Mouse (Mus musculus) urinary bladder, postnatal 10 days (tissue): ENCODE results near the gene 4930502E18Rik.
"Not testable (repeated sequence)": the region's sequence is repeated elsewhere in the genome, so short reads cannot be mapped to it uniquely, and the experiment has no call there.

ENCODE experiments used
- DNase-seq: peaks from one replicate; pipeline ENCODE4 v3.0.0; 2022; ENCODE audit warnings: low spot score

Gene 4930502E18Rik

DNA sequence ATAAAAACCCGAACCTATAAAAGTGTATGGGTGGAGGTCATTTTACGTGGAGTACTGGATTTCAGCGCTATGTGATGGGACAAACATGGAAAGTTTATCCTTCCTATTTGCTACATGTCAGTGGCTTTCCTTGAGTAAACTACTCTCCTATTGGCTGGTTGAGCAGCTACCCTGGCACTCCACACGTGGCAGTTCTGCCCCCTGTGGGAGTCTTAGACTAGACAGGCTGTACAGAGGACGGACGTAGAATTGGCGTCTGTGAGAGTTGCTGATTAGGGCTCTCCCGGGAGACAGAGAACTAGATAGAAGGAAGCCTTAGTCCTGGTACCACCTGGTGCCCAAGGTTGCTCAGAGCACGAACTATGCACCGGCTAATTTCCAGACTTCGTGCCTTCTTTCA is at the start of gene 4930502E18Rik:
Gene 4930502E18Rik, plus strand, starts transcription at position 231 of the 400 bp plus-strand sequence.
- DNase-seq, result no peak

- peak; percentile 13 for DNase-seq
Observed at GRCm38 (mm10) chrX:53676943-53677342, 47.7 kb upstream of the 4930502E18Rik start.

- not testable (repeated sequence) for DNase-seq
Observed at GRCm38 (mm10) chrX:53682650-53683049, 42.0 kb upstream of the 4930502E18Rik start.

DNA sequence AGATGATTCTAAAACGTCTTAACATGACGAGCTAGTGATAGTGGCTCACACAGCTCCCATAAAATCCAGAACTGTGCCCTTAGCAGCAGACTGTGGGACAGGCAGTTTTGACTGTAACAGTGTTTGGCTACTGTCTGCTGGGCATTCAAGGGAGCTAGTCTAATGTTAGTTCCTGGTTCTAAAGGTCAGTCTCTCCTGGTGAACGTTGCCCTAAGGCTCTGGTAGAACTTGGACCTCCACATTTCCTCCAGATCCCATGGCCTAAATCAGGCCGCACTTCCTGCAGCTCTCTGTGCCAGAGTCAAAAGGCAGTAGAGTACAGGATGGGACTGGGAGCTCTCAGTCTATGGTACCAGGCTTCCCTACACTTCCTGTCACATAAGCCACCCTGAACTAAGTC is 40.0 kb upstream of the 4930502E18Rik start:
- DNase-seq, result not testable (repeated sequence)

DNA sequence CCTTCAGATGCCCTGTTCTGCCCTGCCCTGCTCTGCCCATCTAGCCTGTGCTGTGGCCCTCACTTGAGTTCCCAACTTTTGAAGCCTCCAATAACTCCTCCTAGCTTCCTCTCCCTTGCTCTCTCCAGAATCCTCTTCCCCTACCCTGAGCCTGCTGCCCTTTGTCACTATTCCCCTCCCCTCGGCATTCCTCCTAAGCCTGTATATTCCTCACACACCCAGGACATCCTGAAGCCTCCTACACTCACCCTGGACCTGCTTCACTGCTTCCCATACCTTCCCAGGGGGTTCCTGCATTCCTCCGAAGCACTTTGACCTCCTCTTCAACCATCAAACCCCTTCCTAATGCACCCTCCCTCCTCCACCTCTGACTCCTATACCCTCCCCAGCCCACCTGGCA is 32.6 kb upstream of the 4930502E18Rik start:
- no peak for DNase-seq

- no peak for DNase-seq
Observed at GRCm38 (mm10) chrX:53693141-53693540, 31.5 kb upstream of the 4930502E18Rik start.

DNA sequence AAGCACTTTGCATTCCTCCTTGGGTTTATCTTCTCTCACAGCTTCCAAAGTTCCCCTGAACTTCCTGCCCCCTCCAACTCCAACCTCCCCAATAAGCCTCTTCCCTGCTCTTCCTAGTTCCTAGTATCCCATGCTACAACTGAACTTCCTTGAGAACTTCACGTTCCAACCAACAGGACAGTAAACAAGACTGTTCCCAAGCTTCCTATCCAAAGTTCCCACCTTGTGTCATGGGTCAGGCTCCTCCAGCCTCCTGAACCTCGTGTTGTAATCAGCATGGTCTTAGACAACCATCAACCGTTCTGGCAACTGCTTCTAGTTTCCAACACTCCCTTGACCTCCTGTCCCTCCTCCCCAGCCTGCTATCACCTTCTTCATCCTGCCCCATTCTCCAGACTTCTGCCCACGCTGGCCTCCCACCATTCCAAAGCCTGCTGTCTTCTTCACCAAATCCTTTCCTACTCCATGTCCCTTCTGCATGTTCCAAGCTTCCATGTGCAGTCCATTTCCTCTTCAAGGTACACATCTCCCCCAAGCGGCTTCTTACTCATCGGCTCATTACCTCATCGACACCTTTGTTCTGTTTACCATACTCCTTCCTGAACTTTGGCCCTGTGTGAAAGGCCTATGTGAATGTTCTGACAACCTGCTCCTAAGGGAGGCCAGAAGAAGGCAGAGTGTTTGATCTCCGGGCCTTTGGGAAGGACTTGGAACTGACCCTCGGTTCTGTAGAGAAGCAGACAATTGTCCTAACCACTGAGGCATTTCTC is 30.4 kb upstream of the 4930502E18Rik start:
- no peak for DNase-seq

GRCm38 (mm10) chrX:53699225-53699624 is 25.4 kb upstream of the 4930502E18Rik start:
- DNase-seq, result no peak

GRCm38 (mm10) chrX:53702673-53703072 is 22.0 kb upstream of the 4930502E18Rik start:
- no peak for DNase-seq

GRCm38 (mm10) chrX:53715942-53716322 is 8.7 kb upstream of the 4930502E18Rik start:
- DNase-seq, result no peak

GRCm38 (mm10) chrX:53716323-53717182 is 8.1 kb upstream of the 4930502E18Rik start:
- DNase-seq, result no peak

- DNase-seq, result no peak
Observed at GRCm38 (mm10) chrX:53728967-53729366, 4.3 kb downstream of the 4930502E18Rik start.

GRCm38 (mm10) chrX:53752851-53753250 is 28.2 kb downstream of the 4930502E18Rik start:
- no peak for DNase-seq

DNA sequence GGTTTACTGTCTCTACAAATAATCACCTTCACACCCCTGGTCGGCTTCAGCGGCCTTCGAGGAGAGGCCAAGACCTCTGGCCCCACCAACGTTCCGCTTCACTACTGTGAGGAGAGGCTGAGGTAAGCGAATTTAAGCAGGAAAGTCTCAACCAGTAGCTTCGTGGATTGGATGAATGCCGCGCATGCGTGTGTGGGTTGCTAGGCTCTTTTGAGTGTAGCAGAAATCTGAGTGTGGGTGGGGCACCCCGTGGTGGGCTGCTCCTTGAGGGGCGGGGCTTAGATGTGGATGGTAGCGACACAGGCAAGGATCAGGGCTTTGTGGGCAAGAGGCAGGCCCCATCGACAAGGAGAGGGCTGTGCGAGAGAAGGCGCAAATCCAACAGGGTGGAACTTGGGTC is 33.1 kb downstream of the 4930502E18Rik start, which contains the start of gene 1700013H16Rik:
Gene 1700013H16Rik, minus strand, starts transcription at position 96 of the 400 bp plus-strand sequence.
- no peak for DNase-seq

DNA sequence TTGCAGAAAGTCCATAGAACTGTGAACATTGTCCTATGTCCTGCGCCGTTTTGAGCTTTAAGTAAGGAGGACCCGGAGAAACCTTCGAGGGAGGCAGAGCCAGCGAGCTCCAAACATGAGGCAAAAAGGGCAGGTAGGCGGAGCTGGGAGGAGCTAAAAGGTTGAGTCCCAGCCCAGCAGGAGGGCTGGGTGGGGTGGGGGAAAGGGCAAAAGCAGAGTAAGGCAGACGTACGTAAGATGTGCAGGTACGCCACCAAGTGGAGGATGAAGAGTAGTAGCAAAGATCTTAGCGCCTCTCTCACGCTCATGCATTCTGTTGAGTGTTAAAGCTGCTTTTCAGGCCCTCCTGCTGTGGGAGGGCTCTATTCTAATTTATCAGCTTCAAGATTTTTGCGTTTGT is 51.6 kb downstream of the 4930502E18Rik start, which contains the start of gene Zfp36l3:
Gene Zfp36l3, minus strand, starts transcription at position 119 of the 400 bp plus-strand sequence.
- no peak for DNase-seq
